Mouse (Mus musculus) skeletal muscle tissue, adult 2 months (tissue): Measurements from ENCODE around the gene Trim2.

Source experiments
- DNase-seq: peaks from one replicate; pipeline ENCODE4 v3.0.0-alpha.2; 2012; ENCODE audit warnings: low read depth, low spot score

Trim2 gene

GRCm38 (mm10) chr3:84324000-84324399, 17.3 kb upstream of the Trim2 start:
- no peak for DNase-seq

- DNase-seq, result no peak
Observed at GRCm38 (mm10) chr3:84319504-84319903, 12.8 kb upstream of the Trim2 start.

- DNase-seq, result no peak
Observed at GRCm38 (mm10) chr3:84318865-84319264, 12.2 kb upstream of the Trim2 start.

- DNase-seq, result peak; percentile 68
Observed at GRCm38 (mm10) chr3:84314651-84315191, 8.0 kb upstream of the Trim2 start.

- DNase-seq, result no peak
Observed at GRCm38 (mm10) chr3:84313801-84314541, 7.3 kb upstream of the Trim2 start.

- peak; percentile 71 for DNase-seq
Observed at GRCm38 (mm10) chr3:84313003-84313800, 6.5 kb upstream of the Trim2 start.

GRCm38 (mm10) chr3:84312326-84312725, 5.6 kb upstream of the Trim2 start:
- no peak for DNase-seq

GRCm38 (mm10) chr3:84307516-84307915, 839 bp upstream of the Trim2 start:
- DNase-seq, result no peak

GRCm38 (mm10) chr3:84305722-84306510, 761 bp downstream of the Trim2 start:
- DNase-seq, result no peak

- DNase-seq, result no peak
Observed at GRCm38 (mm10) chr3:84305010-84305692, 1.5 kb downstream of the Trim2 start.

- DNase-seq, result no peak
Observed at GRCm38 (mm10) chr3:84304339-84305009, 2.2 kb downstream of the Trim2 start.

GRCm38 (mm10) chr3:84303395-84303949, 3.2 kb downstream of the Trim2 start:
- DNase-seq, result no peak

- no peak for DNase-seq
Observed at GRCm38 (mm10) chr3:84302273-84302672, 4.4 kb downstream of the Trim2 start.

GRCm38 (mm10) chr3:84301674-84302073, 5.0 kb downstream of the Trim2 start:
- DNase-seq, result no peak

GRCm38 (mm10) chr3:84298186-84298585, 8.5 kb downstream of the Trim2 start:
- DNase-seq, result no peak

GRCm38 (mm10) chr3:84296676-84297075, 10.0 kb downstream of the Trim2 start:
- no peak for DNase-seq

GRCm38 (mm10) chr3:84294734-84295133, 11.9 kb downstream of the Trim2 start:
- no peak for DNase-seq

- DNase-seq, result no peak
Observed at GRCm38 (mm10) chr3:84293666-84294595, 12.7 kb downstream of the Trim2 start.

- DNase-seq, result no peak
Observed at GRCm38 (mm10) chr3:84292238-84292637, 14.4 kb downstream of the Trim2 start.
